Mouse (Mus musculus): ENCODE measurements around the gene Srrm2.

Srrm2 gene

DNA sequence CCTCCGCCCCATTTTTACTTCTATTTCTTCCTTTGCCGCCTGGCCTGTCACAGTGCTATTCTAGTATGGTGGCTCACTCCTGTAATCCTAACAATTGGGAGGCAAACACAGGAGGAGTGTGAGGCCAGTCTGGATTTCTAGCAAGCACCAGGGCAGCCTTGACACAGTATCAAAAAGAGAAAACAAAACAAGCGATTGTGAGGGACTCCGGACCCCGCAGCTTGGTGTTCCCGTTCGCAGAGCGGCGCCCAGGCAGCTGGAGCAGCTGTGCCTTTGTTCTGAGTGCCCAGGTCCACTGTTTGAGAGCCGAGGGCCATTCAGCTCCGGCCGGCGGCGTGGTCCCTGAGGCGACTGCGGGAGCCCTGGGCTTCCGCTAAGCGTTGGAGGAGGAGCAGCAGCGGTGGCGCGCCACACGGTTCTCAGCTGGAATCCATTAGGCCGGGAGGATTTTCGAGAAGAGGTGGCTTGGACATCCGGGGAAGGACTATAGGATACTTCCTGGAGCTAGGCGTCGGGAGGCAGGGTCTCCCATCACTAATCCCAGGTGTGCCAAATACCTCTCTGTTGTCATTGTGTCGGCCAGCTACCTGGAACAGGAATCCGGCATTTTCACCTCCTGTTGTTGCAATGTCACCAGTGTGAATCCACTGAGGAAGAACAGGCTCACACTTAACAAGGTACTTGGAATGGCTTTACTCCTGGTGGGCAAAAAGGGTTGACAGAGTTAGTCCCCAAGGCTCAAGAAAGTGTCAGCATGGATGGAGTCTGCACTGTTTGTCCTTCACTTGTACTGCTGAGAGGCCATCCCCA is at the start of gene Srrm2:
TSS of gene Srrm2 (plus strand) at position 264 of the 810 bp plus-strand sequence.
- peak; percentile 40 for DNase-seq

DNA sequence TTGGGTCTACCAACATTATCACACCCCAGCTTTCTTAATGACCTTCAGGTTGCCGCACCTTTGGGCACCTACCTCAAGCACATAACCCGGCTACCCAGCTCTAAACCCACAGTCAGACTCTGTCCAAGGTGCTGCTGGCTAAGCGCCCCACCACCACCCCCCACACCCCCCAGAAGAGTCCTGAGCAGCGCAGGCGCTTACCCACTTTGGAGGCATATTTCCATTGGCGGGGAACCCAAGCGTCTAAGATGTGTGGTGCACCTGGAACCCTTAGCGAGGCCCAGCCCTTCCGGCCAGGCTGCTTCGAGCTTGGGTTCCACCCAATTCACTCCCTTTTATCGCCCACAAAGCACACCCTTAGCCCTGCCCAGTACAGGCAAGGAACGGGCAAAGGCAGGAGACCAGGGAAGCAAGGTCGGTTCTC is 49.7 kb upstream of the Srrm2 start, which contains the start of gene Paqr4:
TSS of gene Paqr4 (minus strand) at position 270 of the 424 bp plus-strand sequence.
- DNase-seq = no peak

DNA sequence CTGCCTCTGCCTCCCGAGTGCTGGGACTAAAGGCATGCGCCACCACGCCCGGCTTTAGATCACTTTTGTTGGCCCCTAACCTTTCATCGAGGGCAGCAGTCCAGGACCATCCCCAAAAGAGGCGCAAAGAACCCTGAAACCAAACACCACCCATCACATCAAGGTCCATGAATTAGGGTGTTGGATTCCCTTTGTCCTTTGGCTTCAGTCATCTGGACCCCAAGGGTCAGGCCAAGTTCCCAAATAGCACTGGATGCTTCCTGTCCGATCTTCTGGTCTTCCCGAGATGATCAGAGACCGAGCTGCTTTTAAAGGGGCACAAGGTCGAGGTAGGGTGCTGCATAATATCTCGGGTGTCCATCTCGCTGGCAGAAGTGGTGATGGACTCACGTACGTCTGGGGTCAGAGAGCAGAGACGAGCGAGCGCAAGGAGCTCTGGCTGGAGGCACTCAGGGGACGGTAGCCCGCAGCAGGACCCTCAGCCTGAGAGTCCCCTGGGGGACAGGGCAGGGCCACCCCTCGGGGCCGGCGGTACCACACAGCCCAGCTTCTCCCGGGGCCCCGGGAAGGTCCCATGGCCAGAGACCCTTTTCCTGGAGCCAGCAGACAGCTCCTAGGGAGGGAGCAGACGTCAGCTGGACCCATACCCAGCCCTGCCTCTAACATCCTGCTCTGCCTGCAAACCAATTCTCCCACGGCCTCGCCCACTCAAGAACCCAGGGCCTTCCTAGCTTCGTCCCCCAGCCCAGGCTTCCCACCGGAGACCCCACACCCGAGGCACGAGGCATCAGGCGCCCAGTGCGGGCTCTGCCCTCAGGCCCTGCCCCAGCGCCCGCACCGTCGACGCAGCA is 48.7 kb upstream of the Srrm2 start:
- DNase-seq = no peak

DNA sequence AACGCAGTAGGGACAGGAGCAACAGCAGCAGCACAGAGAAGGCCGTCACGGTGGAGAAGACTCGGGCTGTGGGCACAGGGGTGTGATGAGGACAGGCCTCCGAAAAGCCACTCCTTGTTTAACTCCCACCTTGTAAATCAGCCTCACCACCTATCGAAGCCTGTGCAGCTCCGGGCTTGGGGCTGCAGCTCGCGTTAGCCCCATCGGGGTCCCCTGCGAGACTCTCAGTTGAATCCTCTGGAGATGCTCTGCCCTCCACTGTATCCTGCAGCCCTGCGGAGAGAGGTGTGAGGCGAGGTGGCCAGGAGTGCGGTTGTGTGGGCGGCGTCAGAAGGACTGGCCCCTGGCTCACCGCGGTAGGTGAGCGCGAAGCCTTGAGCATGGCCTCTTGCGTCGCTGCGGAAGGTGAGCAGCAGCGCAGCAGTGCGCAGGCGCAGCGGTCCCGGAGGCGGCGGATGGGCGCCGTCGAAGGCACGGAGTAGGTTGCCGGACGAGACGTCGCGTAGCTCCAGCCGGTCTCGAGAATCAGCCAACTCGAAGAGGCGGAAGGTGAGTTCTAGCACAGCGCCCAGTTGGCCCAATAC is 48.0 kb upstream of the Srrm2 start:
- no peak for DNase-seq

DNA sequence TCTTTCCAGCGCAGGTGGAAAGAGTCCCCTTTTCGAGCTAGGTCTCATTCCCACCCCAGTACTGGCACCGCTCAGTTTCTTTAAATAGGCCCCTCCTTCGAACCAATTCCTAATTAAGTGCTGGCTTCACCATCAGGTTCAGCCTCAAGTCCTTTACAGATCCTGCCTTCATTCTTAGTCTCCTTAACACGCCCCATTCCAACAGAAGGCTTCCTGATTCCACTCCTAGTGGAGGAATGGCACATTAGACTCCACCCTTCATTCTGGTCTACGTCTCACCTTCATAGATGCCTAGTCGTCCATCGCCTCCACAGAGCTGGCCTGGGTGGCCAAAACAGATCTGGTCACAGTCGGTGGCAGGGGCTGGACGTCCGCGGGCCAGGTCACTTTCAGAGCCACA is 47.4 kb upstream of the Srrm2 start:
- no peak for DNase-seq

DNA sequence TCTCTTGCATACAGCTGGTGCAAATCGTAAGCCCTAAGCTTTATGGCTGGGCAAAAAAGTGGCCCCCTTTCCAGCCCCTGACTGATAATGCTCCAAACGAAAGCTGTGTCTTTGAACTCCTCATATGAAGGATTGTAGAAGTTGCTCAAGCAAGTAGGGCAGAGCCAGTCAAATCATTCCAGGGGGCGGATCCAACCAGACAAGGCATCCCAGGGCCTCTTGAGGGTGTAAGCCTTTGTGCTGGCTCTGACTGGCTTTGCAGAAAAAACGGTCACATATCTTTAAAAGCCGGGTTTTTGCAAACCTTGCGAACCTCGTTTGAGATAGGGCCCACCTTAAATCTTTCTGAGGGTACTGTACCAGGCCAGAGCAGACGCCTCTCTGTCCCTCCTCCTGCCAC is 46.3 kb upstream of the Srrm2 start:
- no peak for DNase-seq

DNA sequence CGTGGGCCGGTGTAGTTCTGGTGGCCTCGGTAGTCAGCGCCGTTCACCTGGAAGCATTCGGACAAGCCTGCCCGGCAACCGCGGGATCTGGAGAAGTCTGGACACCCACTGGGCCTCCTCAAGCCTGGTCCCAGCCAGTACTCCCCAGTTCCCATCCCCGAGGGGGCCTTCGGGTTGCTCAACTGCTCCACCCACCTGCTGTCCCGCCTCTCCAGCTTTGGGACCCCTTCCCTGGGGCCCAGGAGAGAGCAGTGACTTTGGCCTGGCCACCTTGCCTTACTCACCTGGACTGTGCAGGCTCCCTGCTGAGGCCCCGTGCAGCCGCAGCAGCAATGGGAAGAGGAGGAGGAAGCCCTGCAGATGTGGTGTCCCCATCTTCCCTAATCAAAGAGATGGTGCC is 45.7 kb upstream of the Srrm2 start:
- no peak for DNase-seq

DNA sequence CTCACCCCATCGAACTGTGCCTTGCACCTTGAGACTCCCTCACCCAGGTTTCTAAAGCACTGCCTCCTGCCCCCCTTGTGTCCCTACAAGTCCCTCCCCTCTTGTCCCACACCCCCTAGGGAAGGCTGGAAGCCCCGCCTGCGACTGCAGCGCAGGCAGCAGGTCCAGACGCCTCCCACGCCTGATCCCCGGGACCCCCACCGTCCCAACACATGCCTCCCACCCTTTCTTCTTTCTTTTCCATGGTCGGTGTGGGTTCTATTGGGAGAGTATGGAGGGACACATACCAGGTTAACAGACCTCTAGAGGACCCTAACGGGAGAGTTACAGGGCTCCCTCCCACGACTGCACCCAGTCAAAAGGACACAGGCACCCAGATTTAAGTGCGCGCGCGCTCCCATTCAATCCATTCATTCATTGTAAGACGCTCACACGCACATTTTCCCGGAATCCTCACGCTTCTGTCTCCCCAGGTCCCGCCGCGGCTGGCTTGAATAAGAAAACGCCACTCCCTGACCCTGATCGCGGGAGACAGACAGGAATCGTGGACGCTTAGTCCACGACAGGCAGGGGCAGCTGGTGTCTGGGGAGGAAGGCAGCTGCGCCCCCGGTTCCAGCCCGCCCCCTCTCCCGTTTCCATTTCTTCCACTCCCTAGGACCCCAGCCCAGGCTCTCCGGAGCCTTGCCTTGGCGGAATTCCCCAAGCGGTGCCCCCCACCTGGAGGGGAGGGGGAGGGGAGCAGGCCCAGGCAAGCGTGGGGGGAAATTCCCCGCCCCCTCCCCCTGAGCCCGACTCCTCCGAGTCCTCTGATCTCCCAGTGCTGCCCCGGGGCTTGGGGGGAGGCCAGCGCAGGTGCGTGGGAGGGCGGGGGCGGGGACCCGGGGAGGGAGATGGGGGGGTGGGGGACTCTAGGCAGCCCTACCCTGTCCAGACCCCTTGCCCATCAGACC is 44.8 kb upstream of the Srrm2 start, which contains the start of gene Kremen2:
TSS of gene Kremen2 (minus strand) at position 533 of the 951 bp plus-strand sequence.
- no peak for DNase-seq

DNA sequence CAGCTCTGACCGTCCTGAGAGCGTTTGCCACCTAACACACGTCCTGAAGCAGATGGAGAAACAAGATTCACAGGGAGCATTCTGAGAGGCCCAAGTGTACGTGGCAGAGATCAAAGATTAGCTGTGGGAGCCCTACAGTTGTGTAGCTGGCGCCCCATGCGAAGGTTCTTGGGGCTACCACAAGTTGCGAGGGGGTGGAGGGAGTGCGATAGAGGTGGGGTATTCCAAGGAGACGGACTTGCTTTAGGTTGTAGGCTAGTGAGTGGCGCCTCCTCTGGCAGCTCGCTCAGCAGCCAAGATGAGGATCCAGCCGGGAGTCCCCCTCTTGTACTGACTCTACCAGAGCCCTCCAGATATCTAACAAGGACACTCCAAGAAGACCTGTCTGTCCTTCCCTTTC is 44.0 kb upstream of the Srrm2 start:
- DNase-seq = no peak

DNA sequence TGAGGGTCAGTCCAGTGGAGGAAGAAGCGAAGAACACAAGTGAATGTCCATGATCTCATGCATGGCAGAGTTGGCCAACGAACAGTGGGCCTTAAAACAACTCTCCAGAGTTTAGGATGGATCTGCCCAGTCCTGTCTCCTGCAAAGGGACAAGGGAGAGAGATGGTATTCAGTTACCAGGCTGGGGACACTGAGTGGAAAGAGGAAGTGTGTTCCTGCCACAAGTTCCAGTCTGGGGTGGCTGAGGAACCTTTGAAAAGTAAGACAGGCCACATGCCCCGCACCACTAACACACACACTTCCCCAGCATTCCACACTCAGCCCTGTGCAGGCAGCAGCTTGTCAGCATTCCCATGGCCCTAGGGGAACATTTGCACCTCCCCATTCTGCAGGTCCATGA is 43.6 kb upstream of the Srrm2 start:
- no peak for DNase-seq

DNA sequence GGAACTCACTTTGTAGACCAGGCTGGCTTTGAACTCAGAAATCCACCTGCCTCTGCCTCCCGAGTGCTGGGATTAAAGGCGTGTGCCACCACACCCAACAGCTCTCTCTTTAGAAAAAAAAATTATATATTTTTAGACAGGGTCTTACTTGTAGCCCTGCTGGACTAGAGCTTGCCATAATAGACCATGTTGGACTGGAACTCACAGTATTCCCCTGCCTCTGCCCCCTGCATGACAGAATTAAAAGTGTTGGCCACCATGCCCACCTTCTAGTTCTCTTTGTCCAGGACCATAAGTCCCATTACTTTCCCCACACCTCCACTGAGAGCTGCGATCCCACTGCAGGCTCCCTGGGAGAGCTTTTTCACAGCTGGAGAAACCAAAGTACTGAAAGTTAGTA is 42.9 kb upstream of the Srrm2 start:
- DNase-seq = no peak

DNA sequence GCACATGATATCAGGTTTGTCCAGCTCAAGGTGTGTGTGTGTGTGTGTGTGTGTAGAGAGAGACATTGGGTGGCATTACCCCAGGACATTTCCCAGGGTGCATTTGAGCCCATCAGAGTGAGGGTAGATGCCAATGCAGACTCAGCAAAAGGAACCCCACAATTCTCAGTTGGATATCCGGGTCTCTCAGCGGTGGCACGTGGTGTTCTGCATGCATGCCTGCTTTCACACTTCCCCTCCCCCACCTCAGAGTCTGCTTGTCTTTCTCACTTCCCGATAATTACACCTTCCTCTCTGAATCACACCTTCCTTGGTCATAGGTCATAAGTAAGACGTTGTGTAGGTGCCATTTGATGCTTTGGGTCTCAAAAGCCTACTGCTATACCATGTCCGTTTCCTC is 42.3 kb upstream of the Srrm2 start:
- no peak for DNase-seq

DNA sequence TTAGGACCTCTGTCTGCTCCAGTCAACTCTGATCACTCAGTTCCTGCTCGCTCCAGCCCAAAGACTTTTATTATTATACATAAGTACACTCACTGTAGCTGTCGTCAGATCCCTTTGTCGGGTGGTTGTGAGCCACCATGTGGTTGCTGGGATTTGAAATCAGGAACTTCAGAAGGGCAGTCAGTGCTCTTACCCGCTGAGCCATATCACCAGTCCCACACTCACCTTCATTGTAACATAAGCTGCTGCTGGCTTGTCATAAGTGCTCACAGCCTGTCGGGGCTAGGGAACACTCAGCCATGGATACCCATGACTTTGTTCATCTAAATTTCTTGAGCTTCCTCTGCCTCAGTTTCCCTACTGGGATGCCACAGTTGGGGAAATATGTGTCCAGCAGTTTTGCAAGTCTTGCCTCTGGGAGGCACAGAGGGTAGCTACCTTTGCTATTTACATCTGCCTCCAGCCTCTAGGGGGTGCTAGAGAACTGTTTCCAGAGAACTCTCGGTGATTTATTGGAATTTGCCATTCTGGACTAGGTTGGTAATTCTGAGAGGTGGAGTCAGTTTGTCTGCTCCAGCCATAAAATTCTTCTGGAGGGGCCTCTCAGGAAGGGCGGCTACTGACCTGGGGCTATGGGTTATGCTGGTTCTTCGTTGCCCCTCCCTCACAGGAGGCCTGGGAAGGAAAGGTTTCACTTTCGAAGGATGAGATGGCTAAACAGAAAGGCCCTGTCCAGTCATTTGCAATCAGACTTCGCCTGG is 41.5 kb upstream of the Srrm2 start:
- DNase-seq = peak; percentile 76

DNA sequence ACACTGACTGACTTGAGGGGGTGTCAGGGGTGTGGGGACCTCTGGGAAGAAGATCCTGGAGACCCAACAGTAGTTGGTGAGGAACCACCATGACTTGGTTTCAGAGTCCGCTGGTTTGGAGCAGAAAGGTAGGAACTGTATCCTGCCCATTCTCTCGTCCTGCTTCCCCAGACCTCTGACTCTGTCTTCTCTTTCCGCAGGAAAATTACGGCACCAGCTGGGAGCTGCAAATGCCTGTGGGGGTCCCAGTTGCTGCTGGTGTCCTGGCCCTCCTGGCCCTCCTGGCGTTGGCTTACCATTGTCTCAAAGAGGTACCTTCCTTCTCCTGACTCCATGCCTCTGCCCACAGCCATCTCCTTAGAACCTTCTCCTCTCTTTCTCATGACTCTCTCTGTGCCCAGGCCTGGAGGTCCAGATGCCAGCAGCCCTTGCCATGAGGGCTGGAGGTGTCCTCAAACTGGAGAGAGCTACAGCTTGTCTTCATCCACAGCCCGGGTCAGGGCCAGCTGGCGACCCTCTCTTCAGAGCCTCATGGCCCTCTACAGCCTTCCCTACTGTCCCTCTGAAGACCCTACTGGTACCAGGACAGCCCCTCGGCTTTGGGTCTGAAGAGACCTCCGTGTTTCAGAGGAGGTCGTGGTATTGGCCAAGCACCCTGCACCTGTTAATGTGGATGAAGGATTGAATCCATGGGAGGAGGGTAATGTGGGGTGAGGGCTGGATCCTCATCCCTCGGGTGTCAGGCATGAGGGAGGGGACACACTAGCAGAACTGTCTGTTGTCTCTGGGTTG is 40.7 kb upstream of the Srrm2 start:
- DNase-seq = no peak

DNA sequence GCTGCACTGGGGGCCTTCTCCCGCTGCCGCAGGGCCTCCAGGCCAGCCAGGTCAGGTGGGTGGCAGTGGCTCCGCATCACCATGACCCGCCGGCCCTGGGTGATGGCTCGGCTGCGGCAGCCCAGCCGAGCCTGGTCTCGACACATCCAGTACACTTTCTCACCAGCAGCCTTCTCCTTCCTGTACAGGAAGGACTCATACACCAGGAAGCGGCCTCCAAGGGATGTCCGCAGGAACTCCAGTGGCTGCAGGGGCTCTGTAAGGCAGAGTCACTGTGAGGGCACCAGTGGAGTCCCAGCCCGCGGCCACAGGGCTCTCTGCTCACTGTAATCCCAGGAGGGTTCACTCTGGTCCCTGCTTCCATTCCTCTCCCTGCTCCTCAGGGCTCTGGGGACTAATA is 34.6 kb upstream of the Srrm2 start:
- peak; percentile 35 for DNase-seq

DNA sequence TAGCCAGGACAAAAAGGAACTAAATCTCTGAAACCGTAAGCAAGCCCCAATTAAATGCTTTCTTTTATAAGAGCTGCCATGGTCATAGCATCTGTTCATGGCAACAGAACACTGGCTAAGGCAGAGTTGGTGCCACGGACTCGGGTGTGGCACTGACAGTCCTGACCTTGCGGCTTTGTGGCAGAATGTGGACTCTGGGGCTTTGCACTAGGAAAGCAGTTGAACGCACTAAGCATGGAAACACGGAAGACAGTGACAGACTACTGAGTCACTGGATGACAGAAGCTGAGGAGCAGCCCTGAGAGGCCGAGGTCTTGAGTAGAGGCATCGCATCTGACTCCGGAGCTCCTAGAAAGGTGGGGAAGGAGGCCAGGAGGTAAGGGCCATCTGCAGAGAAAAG is 32.8 kb upstream of the Srrm2 start:
- no peak for DNase-seq

DNA sequence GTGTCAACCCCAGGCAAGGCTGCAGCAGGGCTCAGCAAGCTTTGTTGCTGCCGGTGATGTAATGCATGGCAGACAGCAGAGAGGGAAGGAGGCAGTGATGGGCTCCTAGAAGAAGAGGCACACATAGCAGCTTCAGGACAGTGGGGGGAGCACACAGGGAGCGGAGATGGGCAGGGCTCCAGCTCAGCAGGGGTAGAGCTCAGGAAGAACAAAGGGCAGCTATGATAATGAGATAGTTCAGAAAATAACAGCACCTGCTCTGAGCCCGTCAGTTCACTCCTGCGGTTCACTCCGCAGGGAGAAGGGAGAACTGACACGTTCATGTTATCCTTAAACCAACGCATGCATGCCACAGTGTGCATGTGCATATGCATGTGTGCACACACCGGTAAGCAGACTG is 31.5 kb upstream of the Srrm2 start:
- no peak for DNase-seq

DNA sequence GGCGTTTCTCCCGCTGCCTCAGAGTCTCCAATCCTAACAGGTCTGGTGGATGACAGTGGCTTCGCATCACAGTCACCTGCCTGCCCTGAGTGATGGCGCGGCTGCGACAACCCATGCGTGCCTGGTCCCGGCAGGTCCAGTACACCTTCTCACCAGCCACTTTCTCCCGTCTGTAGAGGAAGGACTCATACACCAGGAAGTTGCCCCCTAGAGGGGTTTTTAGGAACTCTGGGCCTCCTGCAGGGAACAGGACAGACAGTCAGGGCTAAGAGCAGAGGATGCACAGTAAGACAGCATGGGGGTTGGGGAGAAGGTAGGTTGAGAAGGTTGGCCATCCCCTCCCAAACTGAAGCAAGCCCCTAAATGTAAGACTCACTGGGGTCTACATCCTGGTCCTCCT is 30.1 kb upstream of the Srrm2 start:
- DNase-seq = no peak

DNA sequence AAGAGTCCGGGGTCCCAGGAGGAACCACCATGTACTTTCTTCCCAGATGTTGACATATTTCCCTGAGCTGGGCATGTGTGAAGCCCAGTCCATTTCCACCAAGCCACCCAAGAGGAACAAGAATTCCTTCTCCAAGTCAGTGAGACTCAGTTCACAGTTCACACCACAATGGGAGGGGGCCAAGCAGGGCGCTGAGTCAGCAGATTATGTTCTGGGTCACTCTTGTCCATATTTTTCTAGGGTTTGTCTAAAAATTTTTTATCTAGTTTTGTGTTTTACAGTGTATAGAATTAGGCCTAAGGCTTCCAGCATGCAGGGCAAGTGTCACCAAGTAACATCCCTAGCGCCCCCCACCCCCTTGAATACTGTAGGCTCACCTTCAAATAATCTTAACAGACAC is 29.2 kb upstream of the Srrm2 start:
- DNase-seq = no peak

DNA sequence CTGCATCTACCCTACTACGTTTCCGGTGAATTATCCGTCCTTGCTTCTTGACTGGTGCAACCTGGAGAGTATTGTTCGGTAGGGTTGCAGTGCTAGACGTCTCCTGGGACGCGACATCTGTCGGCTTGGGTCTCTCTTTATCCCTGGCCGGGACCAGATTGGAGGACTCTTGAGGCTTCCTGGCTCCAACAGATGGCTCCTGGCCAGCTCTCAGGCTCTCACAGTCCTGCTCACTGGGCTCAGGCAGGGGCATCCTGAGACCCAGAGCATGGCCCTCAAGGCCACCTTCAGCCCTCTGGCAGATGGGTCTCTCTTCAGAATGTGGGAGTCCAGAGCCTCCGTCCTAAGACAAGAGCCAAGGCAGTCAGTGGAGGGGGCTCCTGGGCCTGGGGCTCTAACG is 27.4 kb upstream of the Srrm2 start:
- DNase-seq = no peak

DNA sequence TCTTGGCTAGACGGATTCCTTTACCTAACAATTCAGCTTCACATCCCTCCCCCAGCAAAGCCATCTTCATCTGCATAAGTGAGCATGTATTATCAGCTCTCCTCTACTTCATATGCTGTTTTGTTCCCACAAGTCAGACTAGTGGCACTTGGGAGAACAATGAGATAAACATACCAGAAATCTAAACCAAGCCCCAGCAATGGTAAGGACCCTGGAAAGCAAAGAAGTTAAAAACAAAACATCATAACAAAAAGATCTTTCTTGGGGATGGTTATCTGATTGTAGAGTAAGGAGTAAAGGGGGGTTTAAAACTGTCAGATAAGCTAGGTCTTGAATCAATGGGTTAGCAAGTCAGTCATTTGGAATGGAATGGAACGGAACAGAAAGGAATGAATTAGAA is 19.8 kb upstream of the Srrm2 start:
- DNase-seq = no peak
